ENCODE assay signal across 16 mouse cellular contexts in the genomic region with DNA sequence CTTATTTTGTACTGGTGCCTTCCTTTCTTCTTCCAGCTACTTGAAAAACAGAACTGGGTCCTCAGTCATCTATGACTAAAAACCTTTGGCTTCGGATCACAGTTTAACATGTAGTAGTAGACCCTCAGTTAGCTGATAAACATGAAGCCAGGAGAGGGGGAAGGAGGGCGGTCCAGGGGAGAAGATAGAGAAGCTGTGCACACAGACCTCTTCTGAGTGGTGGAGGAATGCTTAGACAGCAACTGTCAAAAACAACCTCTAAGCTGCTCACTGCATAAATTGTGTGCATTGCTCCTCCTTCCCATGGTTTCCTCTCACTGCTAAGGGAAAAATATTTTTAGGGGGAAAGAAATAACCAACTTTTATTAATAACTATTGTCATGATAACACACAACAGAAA. TPM values are rescaled to one million over a fixed set of nuclear protein-coding genes. Genes with fewer than 3 reads are reported as not detected.
"Had no signal": no experiment of that assay in that cellular context is flagged by ENCODE, and none has a peak within 500 bp of the region (broad histone marks: within the 10 kb centered on the region; RNA-seq: fewer than 3 reads in every experiment).

No protein-coding gene starts in this region.

- H3K36me3 ChIP-seq: neural tube, embryonic 15.5 days; stomach, embryonic 15.5 days had no signal

- H3K4me3 ChIP-seq: neural tube, embryonic 15.5 days; stomach, embryonic 15.5 days had no signal

- H3K27ac ChIP-seq: neural tube, embryonic 15.5 days; stomach, embryonic 15.5 days; stomach, postnatal 0 days had no signal

- H3K4me1 ChIP-seq: neural tube, embryonic 15.5 days; stomach, embryonic 15.5 days had no signal

- DNase-seq: retina, postnatal 1 day; right cerebral cortex, adult 18-20 months; right cerebral cortex, postnatal 14 days; right cerebral cortex, postnatal 25 days; right cerebral cortex, postnatal 4 days; spleen, adult 18-20 months; thymus, adult 18-20 months; thymus, adult 2 months; thymus, postnatal 14 days; thymus, postnatal 25 days; thymus, postnatal 36 days; thymus, postnatal 4 days had no signal

- H3K4me2 ChIP-seq: neural tube, embryonic 15.5 days; stomach, embryonic 15.5 days had no signal

- H3K9ac ChIP-seq: neural tube, embryonic 15.5 days; stomach, embryonic 15.5 days had no signal

- H3K9me3 ChIP-seq: neural tube, embryonic 15.5 days; stomach, embryonic 15.5 days had no signal

- H3K27me3 ChIP-seq: neural tube, embryonic 15.5 days; stomach, embryonic 15.5 days had no signal

RNA-seq across cellular contexts. Expression of a gene that starts 48.6 kb away (rescaled TPM):
- total RNA-seq: neutrophil, adult 5-6 weeks had no signal
